Mouse (Mus musculus): ENCODE results near the gene Tnpo2.
A peak's percentile ranks its signal among the peaks of the same experiment; 100 is the strongest.

The Tnpo2 gene

DNA sequence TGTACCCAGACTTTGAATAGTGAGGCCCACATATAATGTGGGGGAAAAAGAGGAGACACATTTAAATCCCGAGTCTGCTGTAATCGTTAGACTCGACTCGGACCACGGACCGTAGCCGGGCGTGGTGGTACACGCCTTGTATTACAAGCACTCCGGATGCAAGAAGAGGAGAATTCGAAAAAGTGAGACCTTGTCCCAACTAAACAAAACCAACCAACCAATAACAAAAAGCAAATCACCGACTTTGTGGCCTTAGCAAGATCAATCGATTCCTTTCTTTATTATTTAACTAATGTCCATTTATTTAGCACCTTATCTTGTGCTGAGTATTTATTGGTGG, 9.2 kb upstream of the Tnpo2 start:
- DNase-seq (ENCODE audit: inconsistent ontology term) = peak; percentile 14

- peak; percentile 24 for DNase-seq (ENCODE audit: inconsistent ontology term)
Observed at GRCm38 (mm10) chr8:85027922-85028321, 8.8 kb upstream of the Tnpo2 start.

GRCm38 (mm10) chr8:85029271-85029670, 7.4 kb upstream of the Tnpo2 start:
- DNase-seq (ENCODE audit: inconsistent ontology term) = no peak

- no peak for DNase-seq (ENCODE audit: inconsistent ontology term)
Observed at GRCm38 (mm10) chr8:85032622-85033311, 3.9 kb upstream of the Tnpo2 start.

DNA sequence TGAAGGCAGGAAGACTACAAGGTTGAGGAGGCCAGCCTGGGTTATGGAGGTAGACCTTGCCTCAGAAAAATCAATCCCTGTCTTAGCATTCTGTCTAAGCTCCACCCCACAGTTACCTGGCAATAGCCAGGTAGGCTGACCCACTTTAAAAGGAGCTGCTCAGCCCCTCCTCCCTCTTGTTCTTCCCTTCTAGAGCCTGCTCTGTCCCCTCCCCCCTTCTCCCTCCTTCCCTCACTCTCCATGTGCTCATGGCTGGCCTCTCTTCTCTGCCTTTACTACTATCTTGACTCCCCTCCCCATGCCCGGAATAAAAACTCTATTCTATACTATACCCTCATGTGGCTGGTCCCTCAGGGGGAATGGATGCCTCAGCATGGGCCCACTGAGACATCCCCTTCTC, 2.8 kb upstream of the Tnpo2 start:
- DNase-seq (ENCODE audit: inconsistent ontology term) = no peak

- DNase-seq (ENCODE audit: inconsistent ontology term) = peak; percentile 46
Observed at GRCm38 (mm10) chr8:85034764-85035163, 2.0 kb upstream of the Tnpo2 start.

DNA sequence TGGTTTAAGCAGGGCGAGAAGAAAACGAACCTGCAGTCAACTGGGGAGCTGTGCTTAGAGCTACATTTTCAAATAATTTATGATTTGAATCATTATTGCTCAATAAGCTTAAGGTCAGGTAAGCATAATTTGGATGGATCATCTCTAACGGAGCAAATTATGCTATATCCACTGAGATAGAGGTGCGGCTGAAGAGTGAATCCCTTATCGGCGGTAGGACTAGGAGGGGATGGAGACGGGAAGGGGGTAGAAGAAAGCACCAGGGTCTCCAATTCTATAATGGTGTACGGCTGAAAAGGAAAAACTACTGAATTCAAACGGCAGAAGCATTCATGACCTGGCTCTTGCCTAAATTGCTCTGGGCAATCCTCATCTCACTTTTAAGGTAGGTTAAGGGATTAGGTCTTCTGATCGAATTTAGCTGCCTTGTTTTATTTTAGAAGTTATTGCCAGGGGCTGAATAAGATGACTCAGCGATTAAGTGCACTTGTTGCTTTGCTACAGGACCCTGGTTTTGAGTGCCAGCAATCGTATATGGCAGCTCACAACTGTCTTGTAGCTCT, 1.5 kb upstream of the Tnpo2 start:
- peak; percentile 15 for DNase-seq (ENCODE audit: inconsistent ontology term)

DNA sequence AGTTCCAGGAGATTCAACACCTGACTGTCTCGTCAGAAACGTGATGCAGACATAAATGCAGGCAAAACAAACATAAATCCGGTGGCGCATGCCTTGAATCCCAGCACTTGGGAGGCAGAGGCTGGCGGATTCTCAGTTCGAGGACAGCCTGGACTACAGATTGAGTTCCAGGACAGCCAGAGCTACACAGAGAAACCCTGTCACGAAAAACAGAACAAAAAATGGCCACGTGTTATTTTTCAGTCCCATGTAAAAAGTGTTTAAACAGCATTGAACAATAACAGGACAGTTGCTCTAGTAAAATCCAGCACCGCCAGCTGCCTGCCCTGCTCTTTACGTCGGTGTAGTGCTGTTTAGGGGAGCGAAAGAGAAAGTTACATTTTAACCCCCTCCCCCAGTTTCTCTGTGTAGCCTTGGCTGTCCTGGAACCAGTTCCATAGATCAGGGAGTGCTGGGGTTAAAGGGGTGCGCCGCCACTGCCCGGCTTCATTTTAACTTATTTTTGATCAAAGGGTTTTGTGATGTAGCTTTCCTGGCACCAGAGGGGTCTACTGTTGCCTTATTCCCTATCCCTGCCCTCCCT, 896 bp upstream of the Tnpo2 start:
- no peak for DNase-seq (ENCODE audit: inconsistent ontology term)

DNA sequence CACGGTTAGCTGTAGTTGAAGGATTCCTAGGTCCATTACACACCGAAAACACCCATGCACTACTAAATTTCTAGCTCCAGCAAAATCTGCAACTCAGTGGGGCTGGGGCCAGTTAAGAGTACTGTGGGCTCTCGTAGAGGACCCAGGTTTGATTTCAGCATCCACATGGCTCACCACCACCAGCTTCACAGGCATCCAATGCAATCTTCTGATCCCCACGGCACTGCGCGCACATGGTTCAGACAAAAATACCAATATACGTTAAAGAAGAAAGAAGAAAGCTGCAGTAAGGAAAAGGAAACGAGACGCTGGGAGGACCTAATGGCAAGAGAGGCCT, 366 bp upstream of the Tnpo2 start:
- DNase-seq (ENCODE audit: inconsistent ontology term) = no peak

- no peak for DNase-seq (ENCODE audit: inconsistent ontology term)
Observed at GRCm38 (mm10) chr8:85037366-85037680, 608 bp downstream of the Tnpo2 start.

GRCm38 (mm10) chr8:85037681-85038531, 1.2 kb downstream of the Tnpo2 start:
- DNase-seq (ENCODE audit: inconsistent ontology term) = peak; percentile 48

- DNase-seq (ENCODE audit: inconsistent ontology term) = no peak
Observed at GRCm38 (mm10) chr8:85043619-85044018, 6.9 kb downstream of the Tnpo2 start.

DNA sequence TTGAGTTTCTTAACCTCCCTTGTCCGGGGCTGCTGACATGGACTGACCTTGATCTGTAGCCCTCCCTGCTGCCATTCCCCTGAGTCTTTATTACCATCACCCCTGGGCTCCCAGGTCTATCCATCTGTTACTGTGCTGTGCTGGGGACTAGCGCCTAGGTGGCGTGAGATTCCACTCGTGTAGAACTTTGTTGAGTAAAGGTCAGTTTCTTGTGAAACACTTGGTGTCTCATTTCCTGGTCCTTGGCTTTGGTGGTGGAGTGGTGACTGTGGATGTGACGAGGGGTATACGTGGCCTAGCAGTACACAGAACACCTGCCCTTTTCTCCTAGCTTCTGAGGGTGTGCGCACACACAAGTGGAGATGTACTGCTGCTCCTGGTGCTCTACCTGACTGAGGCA, 20.7 kb downstream of the Tnpo2 start:
- DNase-seq (ENCODE audit: inconsistent ontology term) = no peak

GRCm38 (mm10) chr8:85059879-85060616, 23.3 kb downstream of the Tnpo2 start, which contains the start of gene Fbxw9:
Fbxw9 (plus strand) TSS chr8:85060055.
- peak; percentile 93 for DNase-seq (ENCODE audit: inconsistent ontology term)

DNA sequence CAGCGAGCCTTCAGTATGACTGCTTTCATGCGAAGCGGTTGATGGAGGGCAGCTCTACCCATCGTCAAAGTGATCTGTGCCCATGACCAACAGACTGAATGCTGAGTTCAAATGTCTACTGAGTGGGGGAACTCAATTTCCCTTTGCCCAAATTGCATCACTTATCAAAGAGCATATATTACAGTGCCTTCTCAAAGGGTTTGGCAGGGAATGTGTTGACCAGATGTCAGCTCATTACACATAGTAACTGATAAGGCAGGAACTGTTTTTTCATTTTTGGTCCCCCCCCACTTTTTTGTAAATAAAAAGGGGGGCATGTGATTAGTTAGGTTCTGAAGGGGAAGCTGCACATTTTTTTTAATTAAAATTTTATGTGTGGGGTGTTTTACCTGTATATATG, 25.9 kb downstream of the Tnpo2 start:
- no peak for DNase-seq (ENCODE audit: inconsistent ontology term)

- DNase-seq (ENCODE audit: inconsistent ontology term) = no peak
Observed at GRCm38 (mm10) chr8:85065213-85065612, 28.5 kb downstream of the Tnpo2 start.

- no peak for DNase-seq (ENCODE audit: inconsistent ontology term)
Observed at GRCm38 (mm10) chr8:85067155-85067554, 30.4 kb downstream of the Tnpo2 start.

DNA sequence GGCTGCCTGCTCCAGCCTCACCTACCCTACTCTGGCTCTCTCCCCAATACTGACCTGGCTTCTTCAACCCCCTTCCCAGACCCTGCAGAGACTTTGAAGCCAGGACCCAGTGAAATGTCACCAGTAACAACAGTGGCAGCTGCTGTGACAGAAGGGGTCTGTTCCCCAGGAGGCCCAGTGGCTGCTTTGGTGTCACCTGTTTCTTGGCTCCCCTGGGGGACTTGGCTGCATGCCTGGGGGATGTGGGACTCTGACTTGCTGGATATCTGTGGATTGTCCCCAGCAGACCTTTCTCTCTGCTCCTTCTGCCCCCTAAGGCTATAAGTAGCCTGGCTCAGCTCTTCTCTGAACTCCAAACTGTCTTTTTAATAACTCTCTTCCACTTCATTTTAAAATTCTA, 31.3 kb downstream of the Tnpo2 start, which contains the start of gene Gm5741:
Gene Gm5741 (minus strand): TSS at position 1 of the 400 bp plus-strand sequence.
- DNase-seq (ENCODE audit: inconsistent ontology term) = no peak

- no peak for DNase-seq (ENCODE audit: inconsistent ontology term)
Observed at GRCm38 (mm10) chr8:85071041-85071440, 34.3 kb downstream of the Tnpo2 start.

DNA sequence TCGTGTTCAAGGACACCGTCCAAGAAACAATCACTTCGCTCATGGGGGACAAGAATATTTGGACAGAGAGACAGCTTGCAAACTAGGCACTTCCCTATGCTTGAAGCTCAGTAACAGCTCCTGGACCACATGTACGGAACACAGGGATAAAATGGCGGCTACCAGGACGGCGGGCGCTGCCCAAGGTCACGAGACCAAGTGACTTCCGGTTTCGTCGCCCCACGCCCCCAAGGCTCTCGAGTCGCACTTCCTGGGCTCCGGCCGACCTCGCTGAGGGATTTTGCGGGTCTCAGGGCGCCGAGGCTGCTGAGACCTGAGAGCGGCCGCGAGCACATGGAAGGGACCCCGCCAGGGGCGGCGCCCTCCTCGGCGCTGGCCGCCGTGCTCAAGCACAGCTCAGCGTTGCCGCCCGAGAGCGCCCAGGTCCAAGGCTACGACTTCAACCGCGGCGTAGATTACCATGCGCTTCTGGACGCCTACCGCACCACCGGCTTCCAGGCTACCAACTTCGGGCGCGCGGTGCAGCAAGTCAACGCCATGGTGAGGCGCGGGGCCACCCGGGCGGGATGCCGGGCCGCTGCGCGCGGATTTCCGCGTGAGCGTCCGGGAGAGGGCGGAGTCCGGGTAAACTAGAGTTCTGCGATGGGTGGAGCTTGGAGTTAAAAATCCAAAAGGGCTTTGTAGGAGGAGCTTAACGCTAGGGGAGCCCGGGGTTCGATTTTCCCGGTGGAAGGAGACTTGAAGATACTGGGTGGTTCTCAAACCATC, 35.0 kb downstream of the Tnpo2 start, which contains the start of gene Dhps:
Gene Dhps (plus strand): TSS at position 244 of the 768 bp plus-strand sequence.
- DNase-seq (ENCODE audit: inconsistent ontology term) = peak; percentile 91

- DNase-seq (ENCODE audit: inconsistent ontology term) = no peak
Observed at GRCm38 (mm10) chr8:85072364-85072929, 35.7 kb downstream of the Tnpo2 start.
